Mouse (Mus musculus): ENCODE measurements at regions not wholly inside any gene's neighbourhood (a gene's known extent, or its start where the extent isn't known, plus 50 kb on each side); places are given as distances from the start of the nearest gene placed in this dataset.

DNA sequence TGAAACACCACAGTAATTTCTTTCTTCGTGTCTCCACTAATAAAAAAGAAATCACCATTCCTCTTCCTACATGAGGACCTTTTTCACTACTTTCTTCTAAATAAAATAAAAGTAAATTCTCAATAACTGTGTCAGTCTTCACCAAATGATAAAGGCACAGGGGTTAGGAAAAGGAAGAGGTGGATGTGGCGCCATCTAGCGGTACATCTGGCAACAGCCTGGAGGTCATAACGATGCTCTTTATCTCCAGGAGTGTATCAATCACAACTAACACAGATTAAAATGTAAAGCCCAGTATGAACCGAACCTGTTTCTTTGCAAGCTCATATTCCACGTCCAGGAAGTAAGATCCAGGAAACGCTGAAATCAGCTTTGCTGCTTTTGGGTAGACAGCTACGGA, 793.0 kb downstream of the Gm7489 start:
- intact Hi-C loops (cut with DNase I): no loop called here
- no peak overlapping the region for H3K27ac ChIP-seq
- H3K4me3 ChIP-seq: no peak overlapping the region

More for the DNA sequence above, 793.0 kb downstream of the Gm7489 start:
- peak; percentile 17 to 22 for DNase-seq (ENCODE audit: extremely low spot score in 1 of 2, low spot score in 2 of 2)
- peak; percentile 65 for TF ChIP-seq CTCF (IDR thresholded peaks at IDR 0.05)
